Mouse (Mus musculus) yolk sac, embryonic 10.5 days (tissue): Measurements from ENCODE around the gene Gm20388.
A peak's percentile ranks its signal among the peaks of the same experiment; 100 is the strongest.

Experiments
- DNase-seq: peaks from one replicate; pipeline ENCODE4 v3.0.0-alpha.2; 2017; ENCODE audit warnings: low spot score

Gm20388 gene

DNA sequence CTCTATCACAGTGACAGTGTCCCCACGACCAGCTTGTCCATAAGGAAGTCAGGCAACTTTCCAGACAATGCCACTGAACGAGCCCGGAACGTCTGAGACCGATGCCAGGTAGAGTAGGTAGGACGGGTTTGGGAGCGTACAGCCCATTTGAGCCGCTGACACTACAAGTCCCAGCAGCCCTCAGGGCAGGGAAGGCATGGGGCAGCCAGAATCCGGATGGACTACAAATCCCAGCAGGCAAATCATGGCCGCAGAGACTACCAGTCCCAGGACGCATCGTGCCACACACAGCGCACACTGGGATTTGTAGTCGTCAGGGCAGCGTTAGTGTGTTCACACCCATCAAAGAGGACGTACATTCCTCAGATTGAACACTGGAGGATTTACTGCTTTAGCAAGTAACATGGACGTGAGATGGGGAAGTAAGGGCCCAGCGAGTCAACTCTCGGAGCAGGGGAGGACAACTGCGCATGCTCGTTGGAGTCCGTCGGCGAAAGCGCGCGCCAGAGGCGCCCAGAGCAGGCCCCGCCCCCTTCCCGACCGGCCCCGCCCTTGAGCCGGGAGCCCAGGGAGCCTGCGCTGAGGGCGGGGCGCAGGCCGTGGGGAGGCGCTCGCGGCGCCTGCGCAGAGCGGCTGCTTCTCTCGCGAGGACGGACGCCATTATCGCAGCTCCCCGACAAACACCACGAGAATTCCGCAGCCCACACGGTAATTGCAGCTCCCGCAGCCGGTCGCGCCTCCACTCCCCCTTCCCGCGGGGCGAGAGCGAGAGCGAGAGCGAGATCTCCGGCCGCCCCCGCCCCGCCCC, 2039.5 kb downstream of the Gm20388 start:
- peak; percentile 98 for DNase-seq

DNA sequence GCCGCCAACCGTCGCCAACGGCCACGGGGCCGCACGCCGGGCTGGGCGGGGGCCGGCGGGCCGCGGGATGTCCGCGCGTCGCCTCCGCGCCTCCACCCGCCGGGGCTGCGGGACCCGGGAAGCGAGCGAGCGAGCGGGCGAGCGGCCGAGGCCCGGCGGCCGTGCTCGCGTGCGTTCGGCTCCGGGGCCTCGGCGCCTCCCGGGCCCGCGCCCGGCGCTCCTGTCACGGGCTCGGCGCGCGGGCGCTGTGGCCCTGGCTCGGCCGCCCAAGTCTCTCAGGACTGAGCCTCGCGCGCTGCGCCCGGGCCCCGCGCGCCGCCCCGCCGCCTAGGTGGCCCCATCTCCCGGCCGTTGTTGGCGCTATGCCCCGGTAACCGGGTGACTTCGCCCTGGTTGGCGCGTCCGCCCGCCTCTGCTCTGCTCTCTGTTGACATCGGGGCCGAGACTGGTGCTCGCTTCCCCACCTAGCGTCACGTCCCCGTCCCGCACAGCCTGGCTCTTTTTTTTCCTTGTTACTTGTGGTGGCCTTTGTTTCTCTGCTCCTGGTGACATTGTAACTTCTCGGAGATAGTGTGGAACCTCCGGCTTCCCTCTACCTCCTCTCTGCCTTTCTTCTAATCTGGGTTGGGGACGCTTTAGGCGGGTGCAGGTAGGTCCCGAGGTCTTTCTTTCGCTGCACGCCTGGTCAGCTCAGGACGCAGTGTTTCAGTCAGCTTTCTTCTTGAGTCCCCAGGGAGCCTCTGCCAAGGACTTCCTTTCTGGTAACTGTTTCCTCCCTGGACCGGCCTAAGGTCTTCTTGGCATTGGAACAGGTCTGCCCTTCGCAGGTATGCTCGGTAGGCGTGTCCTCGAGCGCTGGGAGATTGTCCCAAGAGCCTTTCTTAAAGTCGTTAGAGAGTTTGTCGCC, 2040.4 kb downstream of the Gm20388 start:
- peak; percentile 38 for DNase-seq

DNA sequence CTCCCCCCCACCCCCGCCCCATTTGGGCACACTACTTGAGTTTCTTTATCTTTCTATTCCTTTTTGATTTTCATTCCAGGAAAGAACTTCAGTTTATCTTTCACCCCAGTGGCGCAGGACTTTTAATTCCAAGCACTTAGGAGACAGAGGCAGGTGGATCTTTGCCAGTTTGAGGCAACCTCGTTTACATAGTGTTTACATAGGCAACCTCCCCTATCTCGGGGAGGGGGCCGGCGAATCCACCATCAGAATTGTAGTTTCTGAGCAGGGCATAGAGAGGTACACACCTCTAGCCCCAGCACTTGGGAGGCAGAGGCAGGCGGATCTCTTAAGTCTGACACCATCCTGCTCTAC, 2041.0 kb downstream of the Gm20388 start:
- DNase-seq: no peak

DNA sequence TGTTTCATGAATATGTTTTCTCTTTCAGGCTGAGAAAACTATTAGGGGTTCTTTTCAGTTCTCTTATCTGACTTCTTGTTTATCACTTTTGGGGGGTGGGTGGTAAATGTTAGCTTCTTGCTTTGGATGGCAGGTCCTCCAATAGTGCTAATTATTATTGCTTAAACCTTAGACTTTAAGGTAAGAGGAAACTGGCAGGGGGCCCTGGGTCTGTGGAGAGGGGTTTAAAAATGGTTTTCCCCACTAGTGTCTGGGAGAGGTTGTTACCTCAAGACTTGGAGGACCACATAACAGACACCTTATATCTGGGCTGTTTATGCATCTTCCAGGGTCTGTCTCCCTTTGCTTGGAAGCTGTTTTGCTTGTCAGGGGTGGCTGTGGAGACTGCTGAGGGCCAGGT, 2041.5 kb downstream of the Gm20388 start:
- DNase-seq: no peak

GRCm38 (mm10) chr8:121952800-121953199, 2042.2 kb downstream of the Gm20388 start:
- DNase-seq: no peak

- no peak for DNase-seq
Measured at GRCm38 (mm10) chr8:121953821-121954545, 2043.3 kb downstream of the Gm20388 start.

- no peak for DNase-seq
Measured at GRCm38 (mm10) chr8:121954981-121955555, 2044.4 kb downstream of the Gm20388 start.

- DNase-seq: no peak
Measured at GRCm38 (mm10) chr8:121955825-121956500, 2045.3 kb downstream of the Gm20388 start.

DNA sequence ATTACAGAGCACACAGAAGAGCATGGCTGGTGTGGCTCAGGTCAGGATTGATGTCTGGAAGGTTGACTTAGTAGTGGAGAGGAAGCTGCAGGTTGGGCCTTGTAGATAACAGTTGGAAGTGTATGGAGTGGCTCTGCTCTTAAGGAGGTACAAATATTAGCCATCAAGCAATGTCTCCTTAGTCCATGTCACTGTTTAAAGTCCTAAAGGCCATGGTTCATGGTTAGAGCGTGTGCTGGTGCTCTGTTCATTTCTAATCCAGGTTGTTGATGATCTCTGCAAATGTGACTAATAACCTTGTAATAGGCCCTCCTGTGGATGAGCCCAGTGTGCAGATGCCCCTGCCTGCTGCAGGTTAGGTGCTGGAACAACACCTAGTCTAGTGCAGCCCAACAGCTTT, 2047.8 kb downstream of the Gm20388 start:
- DNase-seq: no peak

DNA sequence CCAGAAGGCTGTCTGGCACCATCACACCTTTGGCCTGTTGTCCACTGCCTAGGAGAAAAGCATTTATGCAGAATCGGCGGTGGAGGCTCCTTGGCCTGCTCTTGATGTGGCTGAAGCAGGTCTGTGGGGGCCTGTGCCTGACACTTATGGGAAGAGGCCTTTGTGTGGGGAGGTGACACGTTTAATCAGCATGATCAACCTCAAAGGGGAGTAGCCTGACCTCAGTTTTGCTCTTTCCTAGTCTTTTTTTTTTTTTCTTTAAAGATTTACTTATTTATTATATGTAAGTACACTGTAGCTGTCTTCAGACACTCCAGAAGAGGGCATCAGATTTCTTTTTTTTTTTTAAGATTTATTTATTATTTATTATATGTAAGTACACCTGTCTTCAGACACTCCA, 2052.3 kb downstream of the Gm20388 start:
- DNase-seq: no peak

GRCm38 (mm10) chr8:121964716-121965512, 2054.3 kb downstream of the Gm20388 start:
- DNase-seq: no peak

DNA sequence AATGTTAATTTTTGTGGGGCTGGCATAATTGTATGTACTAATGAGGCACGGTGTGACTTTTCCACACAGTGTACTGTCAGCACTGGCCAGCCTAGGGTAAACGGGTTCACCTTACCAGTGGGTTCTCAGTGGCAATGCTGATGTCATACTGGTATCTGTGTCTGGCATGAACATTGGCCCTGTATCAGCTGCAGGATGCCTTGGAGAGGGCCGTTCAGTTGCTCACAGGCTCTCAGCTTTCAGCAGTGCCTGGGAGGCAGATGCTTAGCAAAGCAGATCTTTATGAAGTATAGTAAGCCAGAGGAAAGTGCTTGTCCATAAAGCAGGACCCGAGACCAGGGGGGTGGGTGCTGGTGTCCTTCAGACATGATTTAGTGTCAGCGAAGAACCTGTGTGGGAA, 2055.5 kb downstream of the Gm20388 start:
- DNase-seq: no peak

DNA sequence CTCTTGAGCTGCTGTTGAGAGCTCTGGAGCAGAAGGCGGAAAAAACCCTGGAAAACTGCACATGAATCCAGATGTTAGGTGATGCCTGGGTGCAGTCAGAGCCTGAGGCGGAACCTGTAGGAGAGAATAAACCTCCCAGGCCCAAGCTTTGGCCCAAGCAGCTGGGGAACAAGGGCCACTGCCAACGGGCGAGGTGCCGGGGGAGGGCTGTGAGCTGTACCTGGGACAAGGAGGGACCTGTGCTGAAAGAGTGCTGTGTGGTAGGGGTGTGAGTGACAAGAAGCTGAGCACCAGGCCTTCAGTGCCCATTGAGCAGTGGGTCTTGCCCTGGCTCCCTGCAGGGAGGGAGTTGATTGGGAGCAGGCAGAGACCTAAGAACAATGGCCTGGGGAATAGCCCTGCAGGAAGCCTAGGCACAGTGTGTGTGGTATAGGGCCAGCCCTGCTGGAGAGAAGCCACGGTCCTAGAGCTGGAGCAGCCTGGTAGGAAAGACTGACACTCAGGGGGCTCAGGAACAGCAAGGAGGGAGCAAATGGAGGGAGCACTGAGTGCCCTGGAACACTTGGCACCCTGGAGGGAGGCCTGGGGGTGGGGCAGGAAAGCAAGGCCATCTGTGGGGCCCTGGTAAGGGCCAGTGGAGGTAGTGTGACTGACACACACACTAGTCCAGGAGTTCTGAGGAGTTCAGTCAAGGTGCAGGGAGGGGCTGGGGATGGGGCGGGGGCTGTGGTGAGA, 2056.2 kb downstream of the Gm20388 start:
- no peak for DNase-seq

GRCm38 (mm10) chr8:121967977-121968376, 2057.3 kb downstream of the Gm20388 start:
- DNase-seq: peak; percentile 51

DNA sequence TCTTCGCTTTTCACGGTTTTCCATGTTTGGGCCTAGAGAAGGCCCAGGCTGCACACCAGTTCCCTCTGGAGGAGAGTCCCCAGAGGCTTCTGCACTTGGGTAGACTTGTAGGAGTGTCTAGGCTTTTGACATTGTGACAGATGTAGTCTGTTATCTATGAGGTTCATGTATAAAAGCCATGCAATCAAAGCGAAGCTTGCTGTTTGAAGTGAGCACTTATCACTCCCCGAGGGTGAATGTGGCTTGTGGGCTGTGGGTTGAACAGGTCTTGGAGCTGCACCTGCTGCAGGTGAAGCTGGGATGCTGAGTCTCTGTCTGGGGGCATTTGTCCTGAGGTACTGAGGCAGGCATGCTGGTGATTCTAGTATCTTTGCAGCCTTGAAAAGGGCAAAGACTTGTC, 2057.9 kb downstream of the Gm20388 start:
- DNase-seq: no peak

GRCm38 (mm10) chr8:121970225-121970624, 2059.6 kb downstream of the Gm20388 start:
- no peak for DNase-seq

DNA sequence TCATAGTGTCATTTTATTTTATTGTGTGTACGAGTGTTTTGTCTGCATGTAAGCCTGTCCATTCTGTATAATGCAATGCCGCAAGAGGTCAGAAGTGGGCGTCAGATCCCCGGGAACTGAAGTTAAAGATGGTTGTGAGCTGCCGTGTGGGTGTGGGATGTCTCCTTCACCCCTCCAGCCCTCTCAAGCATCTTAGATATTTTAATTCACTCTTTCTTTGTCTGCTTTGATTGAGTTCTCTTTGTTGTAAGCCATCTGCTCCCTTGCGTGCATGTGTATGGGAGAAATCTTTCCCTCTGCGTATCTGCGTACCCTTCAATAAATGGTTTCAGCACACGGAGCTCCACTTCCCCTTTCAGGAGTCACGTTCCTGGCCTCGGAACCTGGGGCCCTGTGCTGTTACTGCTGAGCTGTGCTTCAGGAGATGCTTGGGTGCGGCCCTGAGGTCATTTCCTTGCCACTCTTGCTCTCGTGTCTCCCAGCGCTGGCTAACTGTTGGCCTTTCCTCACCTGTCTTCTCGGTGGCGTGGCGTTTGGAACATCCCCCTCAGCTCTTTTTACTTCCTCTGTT, 2060.9 kb downstream of the Gm20388 start:
- DNase-seq: no peak

GRCm38 (mm10) chr8:121973906-121974305, 2063.3 kb downstream of the Gm20388 start:
- DNase-seq: no peak

DNA sequence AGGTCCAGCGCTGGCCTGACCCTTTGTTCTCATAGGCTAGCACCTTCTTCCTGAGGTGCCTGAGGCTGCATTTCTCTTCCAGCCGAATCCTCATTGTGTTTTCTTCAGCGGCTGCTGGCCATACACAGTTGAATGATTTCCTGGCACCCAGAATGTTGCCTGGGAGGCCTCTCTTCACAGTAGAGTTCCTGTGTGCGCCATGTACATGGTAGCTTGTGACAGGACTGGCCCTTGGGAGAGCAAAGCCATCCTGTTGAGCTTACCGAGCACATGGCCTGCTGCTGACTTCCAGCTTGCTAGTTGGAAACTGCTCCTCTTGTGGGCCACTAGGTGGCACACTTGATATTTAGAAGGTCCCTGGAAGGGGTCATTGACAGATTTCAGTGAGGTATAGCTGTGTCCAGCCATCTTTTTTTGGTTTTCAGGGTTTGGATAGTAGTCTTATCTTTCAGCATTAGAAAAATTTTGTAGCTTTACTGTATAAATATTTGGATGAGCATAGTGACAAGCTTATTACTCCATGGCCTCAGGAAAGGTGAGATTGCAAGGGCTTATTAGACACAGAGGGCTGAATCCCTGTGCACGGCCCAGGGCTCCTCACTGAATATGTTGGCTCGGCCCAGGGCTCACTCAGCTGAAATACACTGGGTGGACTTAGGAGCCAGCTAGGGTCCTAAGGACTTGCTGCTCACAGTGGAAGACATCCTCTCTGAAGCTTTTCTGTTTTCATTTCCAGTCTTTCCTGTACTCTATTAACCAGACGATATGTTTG, 2067.4 kb downstream of the Gm20388 start:
- peak; percentile 36 for DNase-seq
